Mouse (Mus musculus): ENCODE data around the gene Ppp1r13l.

GRCm38 (mm10) chr7:19309884-19310641 lies 49.5 kb upstream of the Ppp1r13l start, which contains the start of gene Fosb:
- TF ChIP-seq CTCF (IDR thresholded peaks at IDR 0.05; ENCODE audit: control insufficient read depth, insufficient read depth, low read length), result peak; percentile 18; the same call in 1 of the 2 replicates
- TF ChIP-seq POLR2A (IDR thresholded peaks at IDR 0.05; ENCODE audit: borderline replicate concordance, control insufficient read depth, low read depth, low read length), result no peak
